Mouse (Mus musculus) c-Kit-positive CD71-positive TER-119-negative erythroid progenitor cells, embryonic 14.5 days (primary cell): ENCODE results near the gene Prr5l.

Source experiments
- DNase-seq: peaks from one replicate; pipeline ENCODE4 v3.0.0-alpha.2; 2013; ENCODE audit warnings: low read depth

The Prr5l gene

DNA sequence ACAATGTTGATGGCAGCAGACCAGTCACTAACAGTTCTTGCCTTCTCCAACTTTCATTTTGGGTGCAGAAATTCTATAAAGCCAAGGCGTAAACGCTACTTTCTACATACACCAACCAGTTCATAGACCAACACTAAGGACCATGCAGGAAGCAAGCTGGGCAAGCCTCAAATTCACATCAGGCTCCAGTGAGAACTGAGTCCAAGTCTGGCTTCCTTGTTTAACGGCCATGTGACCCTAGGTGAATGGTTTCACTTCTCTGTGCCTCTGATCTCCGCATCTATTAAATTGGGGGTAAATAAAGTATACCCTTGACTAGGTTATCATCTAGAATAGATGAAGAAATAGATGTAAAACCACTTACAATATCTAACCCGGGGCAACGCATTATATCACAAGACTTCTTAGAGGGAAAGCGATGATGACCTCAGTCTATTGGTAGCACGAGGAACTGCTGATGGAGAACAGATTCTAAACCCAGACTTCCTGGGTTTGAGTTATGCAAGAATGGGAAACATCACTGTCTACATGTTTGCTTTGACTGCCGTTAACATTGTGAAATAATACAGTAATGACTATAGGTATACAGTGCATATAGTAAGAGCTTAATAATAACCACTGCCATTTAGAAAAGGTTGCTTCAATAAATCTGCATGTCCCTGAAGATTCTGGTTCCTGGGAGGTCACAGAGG lies 1.2 kb downstream of the Prr5l start:
- no peak for DNase-seq

DNA sequence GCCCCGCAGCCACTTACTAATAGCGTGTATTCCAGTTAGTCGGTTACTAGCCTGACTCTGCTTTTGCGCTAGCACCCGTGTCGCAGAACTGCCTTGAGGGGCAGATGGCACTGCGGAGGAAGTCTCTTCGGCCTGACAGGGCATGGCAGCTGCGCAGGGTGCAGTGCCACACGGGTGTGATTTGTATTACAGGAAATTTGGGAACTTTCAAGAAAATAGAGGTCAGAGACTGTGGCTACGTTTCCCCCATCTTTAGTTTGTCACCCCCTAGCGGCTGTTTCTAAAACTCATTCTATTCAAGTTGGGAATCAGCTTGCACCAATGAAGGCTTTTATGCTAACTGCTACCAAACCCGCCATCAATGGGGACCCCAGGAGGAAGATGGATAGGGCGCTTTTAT lies 11.6 kb downstream of the Prr5l start:
- peak; percentile 21 for DNase-seq

DNA sequence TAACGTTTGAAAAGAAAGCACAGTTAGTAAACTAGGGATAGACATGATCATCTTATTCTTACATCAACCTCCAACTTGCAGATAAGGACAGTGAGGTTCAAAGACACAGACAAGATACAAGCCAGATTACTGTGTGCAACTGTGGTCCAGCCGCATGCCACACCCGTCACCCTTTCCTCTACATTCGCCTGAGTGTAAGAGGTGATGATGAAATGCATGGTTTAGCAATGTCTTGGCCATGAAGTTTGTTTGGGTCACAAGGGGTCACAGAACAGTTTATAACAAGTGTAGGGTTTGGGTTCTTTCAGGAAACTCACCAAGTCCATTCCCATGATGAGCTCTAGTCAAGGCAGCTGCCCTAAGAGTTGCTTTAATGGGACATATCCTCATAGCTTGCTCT lies 14.1 kb downstream of the Prr5l start:
- no peak for DNase-seq

DNA sequence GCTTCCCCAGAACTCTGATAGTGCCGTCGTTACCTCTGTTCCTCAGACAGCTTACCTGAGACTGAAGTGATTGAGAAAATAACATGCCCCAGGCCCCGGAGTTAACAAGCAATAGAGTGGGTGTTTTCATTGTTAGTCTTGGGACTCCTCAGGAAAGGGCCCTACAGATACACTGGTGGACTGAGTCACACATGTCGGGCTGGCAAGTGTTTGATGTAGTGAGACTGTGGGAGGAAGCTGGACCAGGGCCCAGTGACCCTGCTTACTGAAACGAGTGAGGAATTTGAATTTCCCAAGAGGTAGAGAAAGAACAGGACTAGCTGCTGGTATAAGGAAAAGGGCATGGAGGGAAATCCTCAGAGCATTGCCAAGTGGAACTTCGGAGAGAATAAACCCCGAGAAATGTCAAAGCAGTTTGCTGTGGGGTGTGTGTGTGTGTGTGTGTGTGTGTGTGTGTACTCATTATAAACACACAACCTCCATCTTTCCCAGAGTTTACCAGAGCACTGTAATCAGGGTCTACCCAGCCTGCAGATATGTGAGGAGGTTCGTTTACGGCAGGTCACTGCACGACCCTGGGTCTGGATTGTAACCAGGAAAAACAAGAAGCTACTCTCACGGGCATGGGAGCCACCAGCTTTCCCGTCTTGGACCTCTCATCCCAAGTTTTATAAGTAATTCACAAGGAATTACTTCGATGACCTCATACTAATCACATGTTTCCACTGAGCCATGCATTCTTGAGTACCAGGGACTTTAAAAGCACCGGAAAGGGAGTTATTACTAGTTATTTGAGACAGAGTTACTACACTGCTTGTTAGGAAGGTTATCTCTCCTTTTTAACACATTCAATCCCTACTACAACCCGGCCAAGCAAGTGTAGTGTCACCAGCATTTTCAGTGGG lies 20.4 kb downstream of the Prr5l start:
- DNase-seq: no peak

DNA sequence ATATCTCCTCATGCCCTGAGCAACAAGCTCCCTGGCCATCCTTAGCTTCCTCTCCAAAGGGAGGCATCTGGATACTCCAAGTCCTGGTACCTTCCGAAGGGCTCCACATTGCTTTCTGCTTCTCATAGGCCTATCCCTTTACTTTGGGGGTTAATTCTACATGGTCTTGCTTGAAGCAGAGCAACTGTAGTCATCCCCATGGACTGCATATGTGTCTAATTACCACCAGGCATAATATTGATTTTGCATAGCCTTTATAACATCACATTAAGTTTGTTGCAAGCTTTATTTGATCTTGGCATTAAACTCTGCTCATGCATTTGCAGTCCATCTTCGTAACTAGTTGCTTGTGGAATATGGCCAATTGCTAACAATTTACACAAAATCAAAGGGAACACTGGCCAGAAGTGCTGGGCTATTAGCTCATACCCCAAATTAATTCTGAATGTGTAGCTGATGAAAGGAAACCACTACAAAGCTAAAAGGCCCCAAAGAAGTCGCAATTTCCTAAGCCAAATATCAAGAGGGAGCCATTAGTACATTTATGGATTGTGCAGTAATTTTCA lies 21.8 kb downstream of the Prr5l start:
- DNase-seq: no peak

DNA sequence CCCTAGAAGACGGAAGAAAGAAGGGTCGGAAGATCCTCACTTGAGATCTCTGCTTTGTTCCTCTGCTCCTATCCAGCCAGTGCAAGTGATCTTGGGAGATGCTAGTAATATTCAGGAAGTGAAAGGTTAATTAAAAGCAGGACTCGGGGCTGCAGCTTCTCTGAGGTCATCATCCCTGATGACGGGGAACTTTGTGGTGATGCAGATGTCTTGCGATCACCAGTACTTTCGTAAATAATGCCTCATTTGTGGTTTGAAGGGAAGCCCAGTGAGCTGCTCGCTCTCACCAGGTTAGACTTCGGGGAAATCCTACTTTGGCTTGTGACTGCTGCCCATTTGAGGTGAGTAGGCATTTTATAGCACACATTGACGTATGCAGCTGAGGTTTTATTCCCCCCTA lies 26.7 kb downstream of the Prr5l start:
- DNase-seq: no peak

DNA sequence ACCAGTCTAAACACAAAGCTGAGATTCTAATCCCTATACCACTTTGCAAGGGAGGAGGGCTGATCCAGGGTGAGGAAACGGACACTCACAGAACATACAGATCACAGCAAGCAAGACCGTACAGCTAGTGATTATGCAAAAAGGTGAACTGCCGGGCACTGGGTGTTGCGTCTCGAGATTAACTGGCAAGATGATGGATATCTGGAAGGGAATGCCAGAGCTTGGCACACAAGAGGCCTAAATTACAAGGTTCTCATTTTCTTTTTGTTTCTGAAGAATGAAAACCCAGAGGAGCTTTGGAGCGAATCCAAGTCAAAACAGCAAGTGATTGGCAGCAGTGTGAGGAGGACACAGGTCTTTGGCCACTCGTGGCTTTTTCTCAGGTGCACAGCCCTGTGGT lies 28.0 kb downstream of the Prr5l start:
- no peak for DNase-seq

DNA sequence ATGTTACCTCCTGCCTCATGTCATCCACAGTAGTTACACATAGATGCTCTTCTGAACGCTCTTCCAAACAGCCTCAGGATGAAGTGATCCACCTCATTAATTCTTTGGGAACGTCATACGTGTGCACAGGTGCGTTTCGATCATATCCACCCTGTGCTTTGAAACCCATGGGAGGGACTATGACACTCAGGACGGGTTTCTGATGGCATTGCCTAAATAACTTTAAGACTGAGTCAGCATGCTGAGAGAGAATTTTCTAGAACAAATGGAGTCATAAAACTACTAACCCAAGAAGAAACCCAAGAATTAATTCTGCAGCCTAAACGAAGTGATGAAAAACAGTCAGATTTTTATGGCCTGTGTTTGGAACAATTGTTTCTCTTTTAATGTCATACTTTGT lies 40.1 kb downstream of the Prr5l start:
- no peak for DNase-seq

DNA sequence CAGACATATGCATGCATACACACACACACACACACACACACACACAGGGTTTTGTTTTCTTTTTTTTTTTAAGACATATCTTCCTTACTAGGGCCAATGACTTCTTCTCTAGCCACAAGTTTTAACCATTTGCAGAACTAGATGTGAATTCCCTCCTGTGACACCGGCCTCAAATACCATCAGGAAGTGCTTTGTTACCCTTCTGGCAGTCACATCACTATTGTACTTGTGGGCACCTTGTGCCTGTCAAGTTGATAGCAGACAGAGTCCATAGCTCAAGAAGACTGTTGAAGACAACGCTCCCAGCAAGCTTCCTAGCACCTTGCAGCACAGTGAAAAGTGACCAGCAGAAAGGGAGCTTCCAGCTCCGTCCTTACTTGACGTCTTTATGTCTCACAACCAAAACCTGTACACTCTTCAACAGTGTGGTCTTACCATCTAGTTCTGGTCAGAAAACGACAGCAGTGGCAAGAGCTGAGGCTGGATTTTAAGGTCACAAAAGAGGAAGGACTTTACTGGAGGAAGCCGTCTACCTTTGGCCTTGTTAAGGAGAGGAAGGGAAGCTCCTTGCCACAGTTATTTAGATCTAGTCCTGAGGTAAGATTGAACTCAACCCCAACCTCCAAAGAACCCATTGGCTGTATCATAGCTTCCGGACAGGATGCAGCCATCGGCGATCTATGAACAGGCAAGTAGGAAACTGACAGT lies 47.9 kb downstream of the Prr5l start:
- DNase-seq: no peak

DNA sequence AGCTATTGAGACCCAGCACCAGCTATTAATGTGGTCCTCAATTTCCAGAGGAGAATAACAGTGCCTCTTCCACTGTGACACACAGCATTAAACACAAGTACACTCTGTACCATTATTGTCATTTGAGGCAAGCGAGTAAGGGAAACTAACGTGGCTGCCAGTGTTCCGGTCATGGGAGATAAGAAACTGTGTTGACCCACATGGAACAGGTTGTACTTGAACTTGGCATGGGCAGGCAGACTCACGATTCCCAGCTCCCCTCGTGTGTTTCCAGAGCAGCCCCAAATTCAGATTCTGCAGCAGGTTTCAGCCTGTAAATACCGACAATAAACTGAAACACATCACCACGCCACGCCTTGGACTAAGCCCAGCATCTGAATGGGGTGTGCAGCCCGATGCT lies 50.5 kb downstream of the Prr5l start:
- DNase-seq: no peak

DNA sequence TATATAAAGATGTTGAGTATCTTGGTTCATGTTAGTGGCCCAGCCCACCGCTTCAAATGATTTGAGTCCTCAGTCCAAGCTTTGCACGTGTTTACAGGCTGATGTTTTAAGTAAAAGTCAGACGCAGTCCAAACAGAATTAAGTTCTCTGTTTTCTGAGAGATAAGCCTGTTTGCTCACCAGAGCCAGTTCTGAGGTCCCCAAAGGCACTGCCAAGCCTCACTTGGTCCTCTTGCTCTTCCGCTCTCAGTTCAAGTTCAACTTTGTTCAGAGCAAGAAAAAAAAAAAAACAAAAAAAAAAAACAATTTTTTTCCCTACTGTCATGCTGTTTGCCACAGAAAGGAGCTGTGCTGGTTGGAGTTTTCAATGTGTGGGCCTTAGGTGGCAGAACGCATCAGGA lies 51.0 kb downstream of the Prr5l start:
- DNase-seq: no peak

DNA sequence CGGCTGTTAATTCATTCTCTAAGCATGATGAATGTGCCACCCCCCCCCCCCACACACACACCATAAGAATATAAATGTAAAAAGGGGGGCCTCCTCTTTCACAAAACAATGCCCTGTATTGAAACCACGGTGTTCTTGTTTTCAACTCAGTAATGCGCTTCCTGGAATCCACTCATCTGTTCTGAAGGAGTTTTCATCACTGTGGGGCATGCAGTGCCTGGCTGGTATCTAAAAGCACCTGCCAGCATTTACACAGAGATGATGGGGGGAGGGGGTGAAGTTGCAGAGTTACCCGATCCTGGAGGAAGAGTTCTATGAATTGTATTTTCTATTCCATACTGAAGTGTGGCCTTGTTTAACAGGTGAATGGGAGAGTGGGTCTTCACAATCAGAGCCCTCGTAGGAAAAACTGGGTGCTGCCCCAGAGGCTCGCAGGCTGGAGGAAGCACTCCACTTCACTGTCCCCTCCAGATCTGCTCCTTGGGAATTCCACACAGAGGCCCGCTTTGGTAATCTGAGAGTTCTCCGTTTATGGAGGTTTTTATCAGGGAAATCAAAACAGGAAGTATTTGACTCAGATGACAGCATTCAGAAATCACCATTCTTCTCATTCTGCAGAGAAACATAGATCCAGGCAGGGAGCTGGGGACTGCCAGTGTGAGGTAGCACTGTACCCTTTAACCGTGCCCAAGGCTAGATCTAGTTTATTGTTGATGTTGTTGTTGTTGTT lies 52.5 kb downstream of the Prr5l start:
- no peak for DNase-seq

DNA sequence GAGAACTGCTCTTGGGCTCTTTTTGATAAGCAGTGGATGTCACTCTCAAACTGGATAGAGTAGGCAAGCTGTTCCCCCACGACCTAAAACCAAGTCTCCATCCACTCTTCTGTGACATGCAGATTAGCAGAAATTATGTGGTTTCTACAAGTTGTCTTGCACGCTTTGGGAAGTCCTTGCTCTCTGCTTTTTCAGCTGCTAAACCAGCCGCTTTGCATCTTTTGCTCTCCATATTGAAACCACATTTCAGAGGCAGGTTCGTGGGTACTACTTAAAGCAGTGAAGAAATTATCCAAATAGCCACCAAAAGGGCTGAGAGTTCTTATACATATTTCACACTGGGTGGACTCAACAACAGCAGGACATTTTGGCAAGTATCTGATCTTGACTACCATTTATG lies 53.8 kb downstream of the Prr5l start:
- DNase-seq: no peak

DNA sequence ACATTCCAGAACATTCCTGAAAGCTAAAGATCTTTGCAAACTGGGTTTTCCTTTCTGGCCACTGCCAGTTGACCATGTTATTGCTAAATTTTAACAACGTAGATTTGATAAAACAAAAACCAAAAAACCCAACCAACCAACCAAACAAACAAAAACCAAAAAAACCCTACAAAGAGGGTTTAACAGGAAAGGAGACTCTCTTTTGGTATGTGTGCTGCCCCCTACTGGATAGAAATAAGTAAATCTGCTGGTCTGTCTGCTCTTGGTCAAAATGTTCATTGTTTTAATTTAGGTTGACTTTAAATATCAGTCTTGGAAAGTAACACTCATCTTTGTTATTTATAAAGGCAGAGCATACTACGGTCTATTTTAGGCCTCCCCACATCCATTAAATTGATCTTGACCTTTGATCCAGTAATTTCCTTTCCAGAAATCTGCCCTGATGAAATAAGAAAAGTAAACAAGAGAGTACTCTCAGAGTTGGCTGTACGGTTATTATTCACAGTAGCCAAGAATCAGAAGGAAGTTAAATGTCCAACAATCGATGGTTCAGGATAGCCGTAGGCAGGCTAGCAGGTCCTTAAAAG lies 54.7 kb downstream of the Prr5l start:
- no peak for DNase-seq

DNA sequence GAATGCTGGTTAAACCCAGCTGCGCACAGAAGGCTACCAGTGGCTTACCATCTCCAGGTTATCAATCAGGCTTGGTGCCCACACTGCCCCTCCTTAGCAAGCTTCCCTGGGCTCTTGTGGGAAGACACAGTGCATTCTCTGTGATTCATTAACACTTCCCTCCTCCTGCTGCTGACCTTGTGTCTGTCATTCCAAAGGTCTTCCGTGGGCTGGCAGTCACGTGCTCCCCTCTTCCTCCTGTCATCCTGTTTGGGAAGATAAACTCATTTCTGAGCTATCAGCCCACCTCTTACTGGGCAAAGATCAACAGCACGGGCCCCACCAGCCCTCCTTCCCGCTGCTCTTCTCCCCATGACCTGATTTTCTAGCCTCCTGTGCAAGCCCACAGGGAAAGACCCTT lies 55.2 kb downstream of the Prr5l start:
- DNase-seq: no peak

DNA sequence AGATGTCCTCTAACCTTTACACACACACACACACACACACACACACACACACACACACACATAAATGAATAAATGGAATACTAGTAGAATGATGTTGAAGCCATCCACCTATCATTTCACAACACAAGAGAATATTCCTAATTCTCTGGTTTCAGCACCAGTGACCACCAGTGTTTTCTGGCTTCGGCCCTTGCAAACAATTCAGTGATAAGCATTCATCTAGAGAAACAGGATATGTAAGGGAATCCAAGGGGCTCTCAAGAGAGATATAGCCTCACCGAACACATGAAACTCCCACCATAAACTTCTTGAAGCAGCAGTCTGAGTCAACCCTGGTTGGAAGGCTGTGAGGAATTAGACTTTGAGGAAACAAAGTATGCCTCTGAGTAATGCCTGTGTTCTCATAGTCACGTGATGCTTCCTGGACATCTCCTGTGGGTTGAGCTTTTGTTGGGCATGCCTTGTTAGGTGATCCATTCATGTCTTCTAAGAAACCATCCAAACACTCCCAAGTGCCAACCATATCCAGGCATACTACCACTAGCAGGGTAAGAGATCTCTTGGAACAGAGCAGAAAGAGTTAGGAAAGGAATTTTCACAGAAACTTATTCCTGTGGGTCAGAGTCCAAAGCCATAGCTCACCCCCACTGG lies 55.8 kb downstream of the Prr5l start:
- DNase-seq: no peak

DNA sequence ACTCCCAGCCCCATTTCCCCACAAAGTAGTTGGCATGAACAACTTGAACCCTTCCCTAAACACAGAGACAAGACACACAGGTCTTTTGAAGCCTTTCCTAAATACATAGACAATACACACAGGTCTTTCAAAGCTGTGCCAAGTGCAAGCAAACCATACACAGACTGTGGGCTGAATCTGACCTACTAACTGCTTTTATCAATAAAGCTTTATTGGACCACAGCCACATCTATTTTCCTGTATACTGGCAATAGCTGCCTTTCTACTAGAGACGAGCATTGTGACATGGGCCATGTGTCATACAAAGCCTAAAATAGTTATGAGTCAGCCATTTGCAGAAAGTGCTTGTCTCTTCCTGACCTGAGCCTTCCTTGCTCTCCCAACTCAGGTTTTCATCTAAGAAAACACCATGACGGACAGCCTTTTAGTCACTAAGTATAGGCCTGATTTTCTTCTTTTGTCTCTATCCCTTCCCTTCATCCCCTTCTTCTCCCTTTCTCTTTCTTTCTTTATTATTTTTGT lies 56.6 kb downstream of the Prr5l start:
- DNase-seq: no peak

DNA sequence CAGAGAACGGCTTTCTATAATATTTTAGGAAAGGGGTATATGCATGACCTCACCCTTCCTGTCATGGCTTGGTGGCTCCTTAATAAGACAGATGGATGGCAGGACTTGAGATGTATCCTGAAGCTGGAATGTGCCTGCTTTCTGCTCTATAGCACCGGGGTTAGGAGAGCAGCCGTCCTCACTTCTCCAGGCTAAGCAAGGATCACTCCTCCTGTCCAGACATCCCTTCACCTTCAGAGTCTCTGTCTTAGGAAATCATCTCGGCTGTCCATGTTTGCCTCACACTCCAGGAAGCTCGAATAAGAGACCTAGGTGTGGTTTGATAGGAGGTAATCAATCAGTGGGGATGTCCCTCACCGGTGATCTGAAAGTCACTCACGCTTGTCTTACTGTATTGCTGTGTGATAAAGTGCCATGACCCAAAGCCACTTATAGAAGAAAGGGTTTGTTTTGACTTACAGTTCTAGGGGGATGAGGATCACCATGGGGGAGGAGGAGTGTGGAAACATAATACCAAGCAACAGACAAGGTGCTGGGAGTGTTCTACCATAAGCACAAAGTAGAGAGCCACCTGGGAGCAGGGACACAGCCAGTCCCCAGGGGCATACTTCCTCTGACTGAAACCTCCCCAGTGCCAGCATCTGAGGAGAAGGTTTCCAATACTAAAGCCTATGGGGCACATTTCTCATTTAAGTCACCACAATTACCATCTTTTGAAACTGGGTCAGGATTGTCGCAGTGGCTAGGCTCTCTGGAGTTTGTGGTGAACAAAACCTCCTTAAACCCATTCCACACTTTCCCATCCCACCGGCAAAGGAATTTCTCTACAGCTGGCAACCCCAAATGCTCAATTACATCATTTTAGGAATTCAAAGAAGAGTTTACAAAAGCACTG lies 57.4 kb downstream of the Prr5l start:
- no peak for DNase-seq

DNA sequence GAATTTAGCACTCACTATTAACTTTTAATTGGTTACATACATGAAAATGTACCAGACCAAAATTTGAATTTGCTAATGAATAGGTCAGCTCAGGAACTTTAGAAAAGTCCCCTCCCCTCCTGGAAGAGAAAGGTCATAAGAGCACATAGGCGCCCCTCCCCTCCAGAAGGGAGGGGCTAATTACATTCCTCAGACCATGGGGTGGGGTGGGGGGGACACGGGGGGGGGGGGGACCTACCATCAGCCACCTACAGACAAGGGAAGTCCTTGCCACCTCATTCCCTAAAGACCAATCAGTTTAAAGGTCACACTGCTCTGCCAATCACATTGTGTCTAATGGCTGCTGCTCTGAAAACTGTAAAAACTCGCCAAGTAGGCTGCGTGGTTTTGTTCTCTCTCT lies 59.0 kb downstream of the Prr5l start:
- DNase-seq: no peak

DNA sequence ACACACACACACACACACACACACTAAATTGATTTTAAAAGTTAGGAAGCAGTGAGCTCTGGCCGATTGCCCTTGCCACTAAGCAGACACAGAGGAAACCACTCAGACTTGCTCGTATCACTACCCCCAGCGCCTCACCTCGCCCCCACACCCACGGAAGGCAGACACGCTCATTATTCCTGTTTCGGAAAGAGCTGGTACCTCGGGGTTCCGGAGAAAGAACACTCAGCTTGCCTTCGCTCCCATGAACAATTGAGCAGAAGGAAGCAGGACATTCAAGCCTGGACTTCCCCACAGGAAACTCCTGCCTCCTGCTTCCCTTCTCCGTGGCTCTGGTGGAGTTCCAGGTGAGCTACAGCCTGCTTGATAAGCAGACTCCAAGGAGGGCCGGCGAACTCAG lies 60.0 kb downstream of the Prr5l start:
- no peak for DNase-seq
